Mouse (Mus musculus) embryonic fibroblast, embryonic 13.5 days (primary cell): ENCODE results near the gene Sphk1.

Source experiments
- CTCF ChIP-seq: IDR thresholded peaks from 2 replicates; pipeline ENCODE4 v1.5.1; 2011; ENCODE audit warnings: mild to moderate bottlenecking, control low read depth, low read length, moderate library complexity, borderline replicate concordance; ENCODE audit not compliant: insufficient read depth
- POLR2A ChIP-seq: IDR thresholded peaks from 2 replicates; pipeline ENCODE4 v1.6.1; 2011; ENCODE audit warnings: low read depth, mild to moderate bottlenecking, control low read depth, low read length, moderate library complexity

GRCm38 (mm10) chr11:116580711-116581375 is 50.1 kb downstream of the Sphk1 start:
- no peak for TF ChIP-seq CTCF
- no peak for TF ChIP-seq POLR2A
